Mouse (Mus musculus) lung, adult 18-20 months (tissue): ENCODE measurements around the gene Dpep2nb.
"Not testable (repeated sequence)": the region's sequence is repeated elsewhere in the genome, so short reads cannot be mapped to it uniquely, and the experiment has no call there.

ENCODE experiments used
- DNase-seq, 2 experiments: peaks; one replicate each; pipeline ENCODE4 v3.0.0; 2022; ENCODE audit warnings: mixed read lengths in 2 of 2

Dpep2nb gene

DNA sequence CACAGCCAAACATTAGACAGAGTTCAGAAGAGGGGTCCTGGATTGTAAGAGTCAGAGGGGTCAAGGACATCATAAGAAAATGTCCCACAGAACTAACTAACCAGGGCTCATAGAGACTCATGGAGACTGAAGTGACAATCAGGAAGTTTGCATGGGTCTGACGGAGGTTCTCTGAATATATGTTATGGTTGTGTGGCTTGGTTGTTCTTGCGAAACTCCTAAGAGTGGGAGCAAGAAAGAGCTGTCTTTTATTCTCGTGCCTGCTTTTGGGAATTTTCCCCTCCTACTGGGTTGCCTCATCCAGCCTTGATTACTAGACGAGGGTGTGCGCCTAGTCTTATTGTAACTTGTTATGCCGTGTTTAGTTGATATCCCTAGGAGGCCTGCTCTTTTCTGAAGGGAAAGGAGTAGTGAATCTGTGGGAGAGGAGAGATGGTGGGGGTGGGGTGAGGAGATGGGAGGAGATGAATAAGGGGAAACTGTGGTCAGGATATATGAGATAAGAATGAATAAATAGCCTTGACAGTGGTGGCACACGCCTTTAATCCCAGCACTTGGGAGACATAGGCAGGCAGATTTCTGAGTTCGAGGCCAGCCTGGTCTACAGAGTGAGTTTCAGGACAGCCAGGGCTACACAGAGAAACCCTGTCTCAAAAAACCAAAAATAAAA, 1.1 kb downstream of the Dpep2nb start:
- DNase-seq, result no peak

DNA sequence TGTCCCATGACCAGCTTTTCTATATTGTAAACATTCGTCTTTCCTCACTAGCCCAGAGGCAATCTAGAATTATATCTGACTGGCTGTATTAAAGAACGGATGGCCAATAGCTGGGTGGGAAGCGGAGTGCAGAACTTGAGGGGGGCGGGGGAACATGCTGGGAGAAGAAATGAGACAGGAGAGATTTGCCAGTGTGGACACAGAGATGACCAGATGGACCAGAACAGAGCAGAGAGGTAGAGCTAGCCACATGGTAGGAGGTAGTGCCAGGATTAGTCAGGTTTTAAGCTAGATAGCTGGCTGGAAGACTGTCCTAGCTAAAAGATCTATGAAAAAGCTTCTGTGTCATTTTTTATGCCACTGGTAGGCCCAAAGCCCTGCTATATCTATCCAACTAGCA, 3.9 kb downstream of the Dpep2nb start:
- DNase-seq, result no peak

DNA sequence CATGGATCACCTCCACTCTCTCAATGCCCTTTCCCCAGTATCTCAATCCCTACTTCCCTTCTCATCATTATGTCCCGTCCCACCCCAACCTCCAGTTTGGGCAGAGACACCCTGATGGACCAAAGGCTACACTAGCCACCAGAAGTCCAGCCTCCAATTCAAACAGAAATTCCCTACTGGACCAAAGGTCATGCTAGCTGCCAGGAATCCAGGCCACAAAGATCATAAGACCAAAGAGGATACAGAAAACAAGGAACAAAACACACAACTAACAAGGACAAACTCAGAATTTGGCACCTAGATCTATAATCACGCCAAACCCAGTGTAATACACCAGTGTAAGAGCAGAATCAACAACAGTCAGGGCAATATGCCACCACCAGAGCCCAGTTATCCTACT, 6.8 kb downstream of the Dpep2nb start:
- no peak for DNase-seq

DNA sequence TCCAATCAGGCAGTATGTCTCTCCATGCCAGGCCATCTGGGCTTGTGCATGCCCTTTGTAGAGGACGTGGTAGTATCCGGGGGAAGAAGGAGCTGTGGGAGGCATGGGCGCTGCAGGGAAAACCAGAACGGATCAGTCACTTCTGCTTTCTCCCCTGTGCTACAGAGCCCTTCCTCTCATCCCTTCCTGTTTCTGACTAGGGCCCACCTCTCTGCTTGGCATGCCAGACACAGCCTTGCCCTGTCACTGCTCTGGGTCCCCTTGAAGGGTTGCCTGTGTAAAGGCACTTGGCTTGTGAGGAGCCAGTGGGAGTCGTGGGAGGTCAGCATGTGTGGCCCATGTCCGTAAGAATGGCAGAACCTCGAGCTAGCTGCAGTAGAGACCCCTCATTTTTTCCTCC, 9.4 kb downstream of the Dpep2nb start:
- DNase-seq, result peak; percentile 24 to 31

DNA sequence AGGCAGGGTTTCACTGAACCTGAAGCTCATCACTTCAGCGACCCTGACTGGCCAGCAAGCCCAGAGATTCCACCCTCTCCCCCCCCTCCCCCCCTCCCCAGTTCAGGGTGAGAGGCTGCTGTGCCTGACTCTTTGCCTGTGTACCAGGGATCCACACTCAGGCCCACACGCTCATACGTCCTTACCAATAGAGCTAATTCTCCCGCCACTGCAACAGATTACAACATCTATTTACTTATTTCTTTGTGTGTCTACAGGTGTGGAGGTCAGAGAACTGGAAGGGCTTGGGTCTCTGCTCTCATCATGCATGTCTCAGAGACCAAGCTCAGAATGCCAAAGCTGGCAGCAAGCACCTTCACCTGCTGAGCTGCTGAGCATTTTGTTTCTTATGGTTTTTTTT, 12.5 kb downstream of the Dpep2nb start:
- no peak for DNase-seq

DNA sequence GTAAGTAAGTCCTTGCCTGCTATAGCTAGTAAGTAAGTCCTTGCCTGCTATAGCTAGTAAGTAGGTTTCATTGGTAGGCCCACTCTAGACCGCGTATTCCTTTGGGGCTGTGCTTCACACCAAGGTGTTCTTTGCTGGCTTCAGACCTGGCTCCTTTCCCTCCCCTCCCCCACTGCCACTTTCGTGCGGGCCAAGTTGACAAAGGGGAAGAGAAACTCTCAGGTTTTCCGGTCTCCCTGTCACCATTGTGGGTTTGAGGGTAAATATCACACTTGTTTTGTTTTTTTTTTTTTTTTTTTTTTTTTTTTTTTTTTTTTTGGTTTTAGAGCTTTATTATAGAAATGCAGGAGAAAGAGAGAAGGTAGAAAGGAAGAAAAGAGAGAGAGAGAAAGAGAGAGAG, 13.3 kb downstream of the Dpep2nb start:
- DNase-seq, result peak; percentile 60 to 63

DNA sequence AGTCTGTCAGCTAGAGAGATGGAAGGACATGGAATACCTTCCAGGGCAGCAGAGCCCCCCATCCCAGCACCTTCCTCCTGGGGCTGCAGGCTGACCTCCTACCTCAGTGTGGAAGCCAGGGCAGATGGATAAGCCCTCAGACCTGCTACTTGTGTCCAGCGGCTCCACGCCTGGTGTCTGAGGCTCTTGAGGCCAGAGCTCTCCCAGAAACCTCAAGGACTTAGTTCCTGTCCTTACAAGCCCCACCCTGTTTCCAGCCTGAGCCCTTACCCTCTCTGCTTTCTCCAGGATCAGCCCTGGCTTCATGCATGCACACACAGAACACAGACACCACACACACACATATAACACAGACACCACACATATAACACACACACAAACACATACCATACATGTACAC, 14.2 kb downstream of the Dpep2nb start:
- peak; percentile 38 to 57 for DNase-seq

DNA sequence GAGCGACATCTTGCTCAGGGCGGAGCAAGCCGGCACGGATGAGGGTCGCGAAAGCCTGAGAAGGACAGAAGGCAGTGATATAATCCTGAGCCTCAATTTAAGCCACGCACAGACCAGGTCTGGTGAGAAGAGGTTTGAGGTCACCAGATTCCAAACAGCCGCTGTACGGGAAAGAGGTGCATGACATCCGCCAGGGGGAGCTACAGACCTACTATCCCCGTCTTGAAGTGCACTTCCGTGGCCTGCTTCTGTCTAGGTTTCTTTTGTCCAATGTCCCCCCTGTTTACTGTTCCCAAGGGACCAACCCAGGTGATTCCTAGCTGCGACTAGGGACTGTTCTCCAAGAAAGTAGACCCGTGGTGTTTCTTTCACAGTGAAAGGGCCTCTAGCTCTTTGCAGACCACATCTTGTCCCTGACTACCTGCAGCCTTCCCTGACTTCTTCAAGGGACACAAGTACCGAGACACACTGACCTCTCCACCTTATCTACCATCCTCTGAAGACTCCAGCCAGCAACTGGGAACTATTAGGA, 14.9 kb downstream of the Dpep2nb start, which contains the start of gene Dus2:
Gene Dus2 (plus strand): TSS at position 482 of the 532 bp plus-strand sequence.
- peak; percentile 82 to 88 for DNase-seq

DNA sequence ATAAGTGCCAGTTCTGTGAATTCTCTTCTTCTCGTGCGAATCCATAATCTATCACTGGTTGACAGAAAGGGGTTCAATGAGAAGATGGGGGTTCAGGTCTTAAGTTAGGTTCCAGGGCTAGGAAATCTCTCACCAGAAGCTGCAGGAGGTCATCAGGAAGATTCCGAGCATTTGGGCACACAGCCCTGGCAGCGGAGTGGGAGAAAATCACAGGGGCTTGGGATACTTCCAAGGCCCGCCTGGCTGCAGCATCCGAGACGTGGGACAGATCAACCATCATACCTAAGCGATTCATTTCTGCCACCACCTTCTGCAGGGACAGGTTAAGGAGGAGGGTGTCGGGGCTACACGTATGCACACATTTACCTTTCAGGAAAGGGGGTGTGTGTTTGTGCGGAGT, 17.2 kb downstream of the Dpep2nb start:
- no peak for DNase-seq

DNA sequence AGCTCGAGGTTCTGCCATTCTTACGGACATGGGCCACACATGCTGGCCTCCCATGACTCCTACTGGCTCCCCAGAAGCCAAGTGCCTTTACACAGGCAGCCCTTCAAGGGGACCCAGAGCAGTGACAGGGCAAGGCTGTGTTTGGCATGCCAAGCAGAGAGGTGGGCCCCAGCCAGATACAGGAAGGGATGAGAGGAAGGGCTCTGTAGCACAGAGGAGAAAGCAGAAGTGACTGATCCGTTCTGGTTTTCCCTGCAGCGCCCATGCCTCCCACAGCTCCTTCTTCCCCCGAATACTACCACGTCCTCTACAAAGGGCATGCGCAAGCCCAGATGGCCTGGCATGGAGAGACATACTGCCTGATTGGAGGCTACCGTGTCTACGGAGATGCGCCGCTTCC, 22.4 kb downstream of the Dpep2nb start:
- not testable (repeated sequence) for DNase-seq

DNA sequence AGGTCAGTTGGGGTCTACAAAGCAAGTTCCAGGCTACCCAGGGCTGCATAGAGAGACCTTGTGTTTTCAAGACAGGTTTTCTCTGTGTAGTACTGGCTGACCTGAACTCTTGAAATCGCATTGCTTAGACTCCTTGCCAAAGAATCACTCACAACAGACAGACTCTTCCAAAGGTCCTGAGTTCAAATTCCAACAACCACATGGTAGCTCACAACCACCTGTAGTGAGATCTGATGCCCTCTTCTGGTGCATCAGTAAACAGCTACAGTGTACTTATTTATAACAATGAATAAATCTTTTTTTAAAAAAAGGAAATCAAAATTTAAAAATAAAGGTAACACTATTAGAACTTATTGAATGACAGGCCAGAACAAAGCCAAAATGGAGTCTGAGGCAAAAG, 24.6 kb downstream of the Dpep2nb start:
- no peak for DNase-seq

DNA sequence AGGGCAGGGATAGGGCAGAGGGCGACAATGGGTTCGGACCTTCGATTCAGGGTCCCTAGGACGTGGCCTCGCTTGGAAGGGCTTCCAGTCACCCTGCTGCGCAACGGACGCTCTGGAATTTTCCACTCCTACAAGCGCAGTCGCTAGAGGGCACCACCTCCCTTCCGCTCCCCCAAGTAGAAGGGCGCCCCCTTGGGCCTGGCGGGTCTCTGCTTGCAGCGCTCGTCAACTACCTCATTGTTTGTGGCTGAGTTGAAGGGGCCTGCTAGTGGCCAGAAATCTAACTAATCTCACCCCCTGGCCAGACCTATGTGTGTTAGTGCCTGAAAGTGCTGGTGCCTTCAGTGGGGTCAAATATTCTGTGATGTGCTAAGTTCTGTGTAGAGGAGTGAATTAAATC, 26.4 kb downstream of the Dpep2nb start, which contains the start of gene Dpep3:
Gene Dpep3 (minus strand): TSS at position 105 of the 400 bp plus-strand sequence.
- no peak for DNase-seq

DNA sequence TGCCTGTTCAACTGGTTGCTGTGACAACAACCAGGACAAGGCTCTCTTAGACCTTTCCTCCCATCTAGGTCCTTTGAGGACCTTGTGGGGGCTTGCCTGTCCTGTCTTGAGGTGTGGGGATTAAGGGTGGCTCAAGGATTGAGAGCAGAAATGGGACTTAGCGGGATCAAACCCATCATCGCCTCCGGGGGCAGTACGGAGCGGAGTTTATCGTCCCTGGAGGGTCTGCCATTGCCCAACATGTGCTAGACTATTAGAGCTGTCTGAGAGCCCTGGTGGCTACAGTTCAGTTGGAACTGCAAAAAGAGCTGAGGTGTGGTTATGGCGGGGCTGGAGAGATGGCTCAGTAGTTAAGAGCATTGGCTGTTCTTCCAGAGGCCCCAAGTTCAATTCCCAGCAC, 30.4 kb downstream of the Dpep2nb start:
- DNase-seq, result no peak

DNA sequence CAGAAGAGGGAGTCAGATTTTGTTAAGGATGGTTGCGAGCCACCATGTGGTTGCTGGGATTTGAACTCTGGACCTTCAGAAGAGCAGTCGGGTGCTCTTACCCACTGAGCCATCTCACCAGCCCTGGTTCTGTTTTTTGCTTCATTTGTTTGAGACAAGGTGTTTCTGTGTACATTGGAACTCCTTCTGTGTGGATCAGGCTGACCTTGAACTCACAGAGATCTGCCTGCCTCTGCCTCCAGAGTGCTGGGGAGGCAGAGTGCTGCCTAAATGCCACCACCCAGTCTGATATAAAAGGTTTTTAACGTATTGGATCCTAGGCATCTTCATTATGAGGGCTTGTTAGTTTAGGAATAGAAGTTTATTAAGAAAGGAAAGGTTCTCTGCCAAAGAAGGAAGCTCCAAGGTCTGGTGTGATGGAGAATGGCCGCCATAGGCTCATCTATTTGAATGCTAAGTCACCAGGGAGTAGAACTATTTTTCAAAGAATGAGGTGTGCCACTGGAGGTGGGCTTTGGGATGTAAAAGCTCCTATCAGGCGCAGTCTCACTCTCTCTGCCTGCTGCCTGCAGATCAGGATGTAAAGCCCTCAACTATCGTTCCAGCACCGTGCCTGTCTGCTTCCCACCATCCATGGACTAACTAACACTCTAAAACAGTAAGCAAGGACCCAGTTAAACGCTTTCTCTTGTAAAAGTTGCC, 34.6 kb downstream of the Dpep2nb start:
- no peak for DNase-seq

DNA sequence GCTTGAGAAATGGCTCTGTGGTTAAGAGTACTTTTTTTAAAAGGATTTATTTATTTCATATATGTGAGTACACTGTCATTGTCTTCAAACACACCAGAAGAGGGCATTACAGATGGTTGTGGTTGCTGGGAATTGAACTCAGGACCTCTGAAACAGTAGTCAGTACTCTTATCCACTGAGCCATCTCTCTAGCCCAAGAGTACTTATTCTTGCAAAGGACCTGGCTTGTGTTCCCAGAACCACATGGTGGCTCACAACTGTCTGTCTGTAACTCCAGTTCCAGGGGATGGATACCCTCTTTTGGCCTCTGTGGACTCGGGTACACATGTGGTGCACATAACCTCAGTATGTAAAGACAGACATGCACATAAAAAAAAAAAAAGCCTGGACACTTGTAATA, 36.4 kb downstream of the Dpep2nb start:
- DNase-seq, result no peak

DNA sequence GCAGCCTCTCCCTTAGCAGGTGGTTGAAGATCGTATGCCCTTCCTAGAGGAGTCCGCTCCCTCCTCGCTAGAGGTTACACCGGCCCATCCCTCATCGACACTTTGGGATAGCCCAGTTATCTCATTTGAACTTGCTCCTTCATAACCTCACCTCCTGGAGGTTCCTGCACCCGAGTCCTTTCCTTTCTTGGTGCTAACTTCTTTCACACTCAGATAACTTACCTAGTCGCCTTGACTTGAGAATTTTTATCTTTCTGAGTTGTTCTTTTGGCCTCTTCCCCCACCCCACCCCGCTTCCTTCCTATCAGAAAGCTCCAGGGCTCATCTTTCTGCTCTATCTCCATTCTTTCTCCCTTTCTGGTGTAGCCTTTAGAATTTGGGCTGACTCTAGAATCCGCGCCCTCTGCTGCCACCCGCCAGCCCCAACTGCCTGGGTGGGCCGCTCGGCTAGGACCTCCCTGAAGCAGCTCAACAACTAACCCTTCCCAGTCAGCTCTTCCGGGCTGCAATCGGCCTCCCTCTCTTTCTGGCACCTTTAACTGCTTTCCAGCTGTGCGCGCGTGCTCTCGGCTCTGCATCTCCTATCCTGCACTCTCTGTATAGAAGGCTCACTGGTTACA, 39.0 kb downstream of the Dpep2nb start:
- DNase-seq, result peak in 1 of 2 experiments; percentile 38

DNA sequence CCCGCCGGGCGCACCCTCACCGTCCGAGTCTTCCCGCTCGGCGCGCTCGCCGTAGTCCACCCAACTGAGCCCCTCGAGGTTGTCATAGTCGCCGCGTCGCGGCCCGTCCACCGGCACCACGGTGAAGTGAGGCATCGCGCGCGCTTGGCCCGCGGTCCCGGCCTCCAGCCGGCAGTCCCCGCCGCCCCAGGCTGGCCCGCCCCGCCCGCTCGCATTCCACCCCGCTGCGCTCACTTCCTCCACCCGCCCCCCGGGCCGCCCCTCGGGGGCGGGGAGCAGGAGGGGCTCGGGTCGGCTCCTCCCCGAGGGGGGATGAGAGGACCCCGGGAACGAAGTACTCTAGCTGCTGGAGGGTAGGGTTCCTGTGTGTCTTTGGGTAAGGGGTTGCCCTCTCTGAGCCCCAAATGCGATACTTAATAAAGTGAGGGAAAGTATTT, 39.9 kb downstream of the Dpep2nb start, which contains the start of gene Slc12a4:
Gene Slc12a4 (minus strand): TSS at position 193 of the 437 bp plus-strand sequence.
- DNase-seq, result peak; percentile 82 to 88

DNA sequence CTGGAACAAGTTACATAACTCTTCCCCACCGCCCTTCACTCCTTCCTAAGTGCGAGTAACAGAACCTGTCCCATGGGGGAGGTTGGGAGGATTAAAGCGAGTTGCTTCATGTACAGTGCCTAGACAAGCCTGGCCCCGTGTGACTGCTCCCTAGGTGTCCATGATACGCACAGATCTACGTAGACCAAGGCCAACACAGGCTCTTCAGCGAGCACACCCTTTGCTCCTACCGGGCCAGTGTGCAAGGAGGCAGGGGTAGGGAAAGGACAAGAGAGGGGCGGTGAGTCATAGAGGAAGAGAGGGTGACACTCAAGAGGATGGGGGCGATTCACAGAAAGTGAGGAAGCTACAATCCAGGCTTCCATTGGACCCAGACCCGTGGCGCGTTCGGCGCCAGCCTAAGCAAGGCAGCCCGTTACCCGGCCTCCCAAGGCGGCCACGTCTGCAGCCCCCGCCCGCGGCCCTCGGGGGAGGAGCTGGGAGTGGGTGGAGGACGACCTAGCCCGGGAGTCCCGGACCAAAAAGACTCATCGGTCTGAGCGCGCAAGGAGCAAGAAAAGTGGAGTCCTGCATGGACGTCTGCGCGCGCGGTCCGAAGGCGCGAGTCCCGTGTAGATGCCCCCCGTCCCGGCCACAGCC, 40.4 kb downstream of the Dpep2nb start:
- peak; percentile 58 to 63 for DNase-seq

DNA sequence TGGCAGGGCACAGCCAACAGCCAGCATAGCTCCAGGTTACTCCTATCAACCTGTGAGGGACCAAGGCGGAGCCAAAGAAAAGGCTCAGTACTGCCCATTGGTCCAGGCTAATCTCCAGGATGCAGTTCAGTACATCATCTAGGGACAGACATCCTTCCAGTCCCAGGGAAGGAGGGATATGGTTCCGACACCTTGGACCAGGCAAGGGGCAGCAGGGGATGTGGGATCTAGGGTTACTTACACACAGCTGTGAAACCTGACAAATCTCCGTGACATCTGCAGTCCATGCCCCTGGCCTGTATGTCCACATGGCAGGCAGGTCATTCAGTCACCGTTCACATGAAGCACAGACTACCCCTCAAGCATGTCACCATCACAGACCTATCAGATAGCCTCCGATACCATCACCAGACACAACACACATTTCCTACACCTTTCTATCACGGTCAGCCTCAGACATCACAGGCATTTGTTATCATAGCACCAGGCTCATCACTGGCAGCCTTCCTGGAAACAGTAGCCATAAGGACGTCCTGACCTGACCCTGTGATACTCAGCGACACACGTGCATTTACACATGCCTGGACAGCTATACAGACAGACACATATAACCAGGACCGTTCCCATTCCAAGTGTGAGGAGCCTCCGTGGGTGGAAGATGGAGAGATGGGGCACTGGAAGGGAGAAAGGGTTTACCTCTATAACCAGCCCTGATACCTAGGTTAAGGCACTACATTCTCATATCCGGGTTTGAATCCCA, 41.1 kb downstream of the Dpep2nb start:
- no peak for DNase-seq

DNA sequence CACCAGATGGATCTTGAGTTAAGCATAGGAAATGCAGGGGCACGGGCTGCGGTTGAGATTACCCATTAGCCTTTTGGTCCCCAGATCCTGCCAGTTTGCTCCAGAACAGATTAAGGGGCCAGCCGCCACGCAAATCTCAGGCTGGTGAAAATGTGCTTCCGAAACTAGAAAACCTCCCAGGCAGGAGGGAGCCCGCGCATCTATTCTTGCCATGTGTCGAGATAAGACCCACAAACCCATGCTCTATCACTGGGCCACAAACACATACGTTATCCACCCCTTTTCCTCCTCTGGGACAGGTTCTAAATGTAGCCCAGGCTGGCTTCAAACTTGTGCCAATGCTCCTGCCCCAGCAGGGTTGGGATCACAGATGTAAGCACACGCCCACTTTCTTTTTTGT, 44.2 kb downstream of the Dpep2nb start:
- no peak for DNase-seq

DNA sequence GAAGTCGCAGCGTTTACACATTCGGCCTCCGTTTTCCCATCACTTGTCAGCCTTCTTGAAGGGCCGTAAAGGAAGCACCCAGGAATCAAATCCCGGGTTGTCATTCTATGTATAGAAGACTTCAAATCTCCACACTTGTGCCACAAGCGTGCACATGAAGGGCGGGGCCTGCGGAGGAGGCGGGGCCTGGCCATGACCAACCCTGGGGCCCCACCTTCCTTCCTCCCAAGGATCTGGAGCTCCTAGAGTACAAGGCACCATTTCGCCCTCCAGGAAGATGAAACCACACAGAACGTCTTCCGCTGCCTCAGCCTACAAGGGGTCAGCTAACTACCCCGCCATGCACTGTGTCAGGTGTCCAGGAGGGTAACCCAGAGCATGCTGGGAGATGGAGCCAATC, 44.7 kb downstream of the Dpep2nb start:
- DNase-seq, result no peak

DNA sequence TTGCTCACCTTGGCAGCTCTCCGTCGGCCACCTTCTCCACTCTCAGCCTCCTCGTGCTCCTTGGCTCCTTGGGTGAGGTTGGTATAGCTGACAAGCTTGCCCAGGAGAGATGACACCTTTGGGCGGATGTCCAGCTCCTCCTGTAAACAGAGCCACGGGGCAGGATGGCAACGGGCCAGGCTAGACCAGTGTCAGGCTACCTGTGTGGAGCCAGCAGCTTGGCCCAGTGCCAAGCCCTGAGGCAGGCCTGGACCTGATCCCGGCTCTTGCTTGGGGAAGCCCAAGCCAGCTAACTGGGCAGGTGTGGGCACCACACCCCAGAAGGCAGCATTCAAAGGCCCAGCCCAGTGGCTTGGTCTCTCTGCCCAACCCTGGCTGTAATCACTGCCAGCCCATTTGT, 46.4 kb downstream of the Dpep2nb start:
- DNase-seq, result peak; percentile 71 to 82
